Mouse (Mus musculus) regulatory T cell (primary cell): ENCODE data around the gene Fam43b.

Experiments
- in situ Hi-C: fragments of 300-600 bp; cut with MboI, MseI; formaldehyde crosslinking; loops from one replicate; pipeline ENCODE4 v1.15.1; 2025; ENCODE audit warnings: high pct_unique_total_duplicates

The Fam43b gene

DNA sequence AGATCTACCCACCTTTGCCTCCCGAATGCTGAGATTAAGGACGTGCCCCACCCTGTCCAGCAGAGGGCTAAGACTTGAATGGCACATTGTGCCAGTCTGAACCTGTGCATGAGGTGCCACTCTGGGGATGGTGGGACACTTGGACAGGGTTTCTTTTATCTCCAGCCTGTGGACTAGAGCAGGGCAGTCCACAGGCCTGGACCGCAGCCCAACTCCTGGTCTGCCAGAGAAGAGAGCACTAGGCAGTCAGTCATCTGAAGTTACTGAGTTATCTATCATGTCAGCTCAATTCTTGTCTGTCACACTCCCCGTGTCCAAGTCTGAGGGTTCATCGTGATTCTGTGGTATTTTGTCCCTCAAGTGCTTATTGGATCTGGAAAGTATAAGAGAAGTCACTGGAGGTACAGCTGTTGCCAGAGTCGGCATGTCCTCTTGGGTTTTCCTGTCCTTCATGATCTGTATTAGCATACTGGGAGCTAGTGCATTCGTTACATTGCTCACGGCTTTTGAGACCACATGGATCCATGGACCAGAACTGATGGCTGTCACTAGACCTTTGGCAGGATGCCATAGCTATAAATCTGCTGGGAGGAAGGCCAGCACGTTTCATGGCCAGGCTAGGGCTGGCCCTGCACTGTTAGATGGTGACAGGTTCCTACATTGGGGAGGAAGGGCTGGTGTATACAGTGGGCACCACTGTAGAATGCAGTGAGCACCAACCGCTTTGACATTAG lies 42.7 kb downstream of the Fam43b start:
- in situ Hi-C loops: loop anchor here (25.0 kb wide), 1 partner anchor 1784 kb away; no protein-coding TSS in a partner anchor

DNA sequence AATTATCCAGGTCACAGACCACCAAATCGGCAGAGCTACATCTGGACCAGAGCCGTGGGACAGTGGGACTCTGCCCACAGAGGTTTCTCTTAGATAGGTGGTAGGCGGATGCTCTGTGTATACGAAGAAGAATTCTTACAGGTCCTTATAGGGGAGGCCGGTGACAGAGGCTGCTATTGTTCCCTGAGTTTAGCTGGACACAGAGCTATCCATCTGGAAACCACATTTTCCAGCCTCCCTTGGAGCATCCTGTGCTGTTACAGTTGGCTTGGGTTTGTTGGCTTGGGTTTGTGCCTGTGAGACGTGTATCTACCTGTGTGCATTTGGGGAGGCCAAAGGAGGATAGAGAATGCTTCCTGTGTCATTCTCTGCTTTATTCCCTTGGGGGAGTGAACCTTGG lies 43.6 kb downstream of the Fam43b start:
- in situ Hi-C loops: loop anchor here (25.0 kb wide), 1 partner anchor 1785 kb away; no protein-coding TSS in a partner anchor

- in situ Hi-C loops: loop anchor here (25.0 kb wide), 1 partner anchor 1785 kb away; no protein-coding TSS in a partner anchor
Measured at GRCm38 (mm10) chr4:138351821-138352220, 44.5 kb downstream of the Fam43b start.

GRCm38 (mm10) chr4:138348716-138349115 lies 47.6 kb downstream of the Fam43b start:
- in situ Hi-C loops: no loop called here

DNA sequence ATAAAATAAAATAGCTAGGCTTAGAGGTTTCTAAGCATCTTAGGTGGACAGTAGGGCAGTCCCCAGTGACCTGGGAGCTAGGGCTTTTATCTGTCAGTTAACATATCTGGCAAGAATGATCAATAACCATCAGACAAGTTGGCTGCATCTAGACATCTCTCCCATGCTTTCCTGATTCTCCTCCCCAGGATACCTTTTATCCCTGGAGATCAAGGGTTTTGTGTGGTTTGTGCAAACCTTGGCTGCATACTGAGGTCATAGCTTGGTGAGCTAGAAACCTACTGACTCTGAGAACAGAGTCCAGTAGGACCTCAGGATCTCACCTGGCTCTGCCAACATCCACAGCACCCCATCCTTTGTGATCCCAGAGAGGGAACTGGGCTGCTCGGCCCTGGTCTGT lies 49.0 kb downstream of the Fam43b start:
- in situ Hi-C loops: no loop called here

DNA sequence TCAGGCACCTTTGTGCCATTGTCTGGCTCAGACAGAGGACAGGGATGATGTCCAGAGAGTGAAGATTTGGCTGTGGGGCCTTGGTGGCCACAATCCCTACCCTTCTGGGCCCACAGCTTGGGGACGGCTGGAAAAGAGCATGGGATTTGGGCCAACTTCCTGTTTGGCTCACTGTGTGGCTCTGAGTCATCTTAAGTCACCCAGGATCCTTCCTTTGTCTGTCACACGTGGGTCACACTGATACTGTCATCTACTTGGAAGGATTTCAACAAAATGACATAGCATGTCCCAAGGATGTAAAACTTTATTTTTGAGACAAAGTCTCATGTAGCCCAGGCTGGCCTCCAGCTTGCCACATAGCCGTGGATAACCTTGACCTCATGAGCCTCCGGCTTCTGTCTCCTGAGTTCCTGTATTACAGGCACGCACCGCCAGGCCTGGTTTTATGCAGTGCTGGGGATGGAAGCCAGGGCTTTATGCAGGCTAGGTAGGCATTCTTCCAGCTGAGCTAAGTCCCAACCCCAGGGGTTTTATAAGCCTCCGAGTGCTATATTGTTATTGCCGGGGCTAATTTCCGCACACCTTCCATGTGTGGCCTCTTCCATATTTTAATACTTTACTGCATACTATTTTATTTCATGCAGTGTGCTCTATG lies 51.3 kb downstream of the Fam43b start:
- in situ Hi-C loops: no loop called here
